Mouse (Mus musculus): Measurements from ENCODE around the gene Psd. TPM values are rescaled to one million over a fixed set of nuclear protein-coding genes. Genes with fewer than 3 reads are reported as not detected.

The Psd gene
- total and polyA plus RNA-seq, 3 experiments = 0.60 to 1.6 (median 0.80) TPM

GRCm38 (mm10) chr19:46316846-46317545, 10.0 kb downstream of the Psd start:
- peaks cover 27% of the 10 kb centered on the region for H3K27me3 ChIP-seq (ENCODE audit: control insufficient read depth, insufficient read depth, low read length)
- H3K4me1 ChIP-seq (ENCODE audit: control insufficient read depth, insufficient read depth, low read length) = peaks cover 2% of the 10 kb centered on the region; the same call in 1 of the 2 replicates
- DNase-seq = peak in 1 of 2 experiments; percentile 2
- H3K36me3 ChIP-seq (ENCODE audit: control insufficient read depth, insufficient read depth, low read length) = no peaks in the 10 kb centered on the region
- no peak overlapping the region for H3K4me3 ChIP-seq
- no peak overlapping the region for H3K27ac ChIP-seq
- WGBS = 36% methylated on average over 15 of the region's 15 CpGs
- 0 out of 2 replicates have a peak overlapping the region, but pooled peaks have one; percentile 10 for H3K9ac ChIP-seq (ENCODE audit: low read depth, low read length)
- no peak for TF ChIP-seq POLR2A (IDR thresholded peaks at IDR 0.05; ENCODE audit: insufficient read depth, low read depth, low read length)
- no peak for TF ChIP-seq EP300 (IDR thresholded peaks at IDR 0.05; ENCODE audit: insufficient read depth, low read depth, low read length)
- no peak for TF ChIP-seq CTCF (IDR thresholded peaks at IDR 0.05)
- no peaks in the 10 kb centered on the region for H3K79me2 ChIP-seq (replicated peaks; ENCODE audit: control insufficient read depth, insufficient read depth, low read length)
- intact Hi-C loops (cut with DNase I) = no loop called here

- Histone ChIP-seq H3K27ac (no peak overlapping the region), H3K4me1 (ENCODE audit: control insufficient read depth, insufficient read depth, low read length) (peaks cover 2% of the 10 kb centered on the region; the same call in 1 of the 2 replicates)
- DNase-seq = no peak
Observed at GRCm38 (mm10) chr19:46315752-46316610, 11.0 kb downstream of the Psd start.

GRCm38 (mm10) chr19:46314872-46315742, 11.8 kb downstream of the Psd start:
- Histone ChIP-seq H3K4me3 (no peak overlapping the region), H3K27ac (no peak overlapping the region), H3K4me1 (ENCODE audit: control insufficient read depth, insufficient read depth, low read length) (peaks cover 2% of the 10 kb centered on the region; the same call in 1 of the 2 replicates), H3K27me3 (ENCODE audit: control insufficient read depth, insufficient read depth, low read length) (peaks cover 26% of the 10 kb centered on the region), H3K9ac (ENCODE audit: low read depth, low read length) (no peak overlapping the region), H3K79me2 (replicated peaks; ENCODE audit: control insufficient read depth, insufficient read depth, low read length) (no peaks in the 10 kb centered on the region), H3K36me3 (ENCODE audit: control insufficient read depth, insufficient read depth, low read length) (no peaks in the 10 kb centered on the region)
- no peak for DNase-seq
- intact Hi-C loops (cut with DNase I) = no loop called here
- TF ChIP-seq CTCF (IDR thresholded peaks at IDR 0.05) (no peak), EP300 (IDR thresholded peaks at IDR 0.05; ENCODE audit: insufficient read depth, low read depth, low read length) (no peak), POLR2A (IDR thresholded peaks at IDR 0.05; ENCODE audit: insufficient read depth, low read depth, low read length) (no peak)
- whole genome bisulfite sequencing = 29% methylated on average over 14 of the region's 14 CpGs

More at GRCm38 (mm10) chr19:46315752-46316610, 11.0 kb downstream of the Psd start:
- H3K79me2 ChIP-seq (replicated peaks; ENCODE audit: control insufficient read depth, insufficient read depth, low read length) = no peaks in the 10 kb centered on the region
- H3K36me3 ChIP-seq (ENCODE audit: control insufficient read depth, insufficient read depth, low read length) = no peaks in the 10 kb centered on the region
- intact Hi-C loops (cut with DNase I) = no loop called here
- WGBS = 57% methylated on average over 12 of the region's 12 CpGs
- H3K4me3 ChIP-seq = no peak overlapping the region
- TF ChIP-seq EP300 (IDR thresholded peaks at IDR 0.05; ENCODE audit: insufficient read depth, low read depth, low read length) (no peak), CTCF (IDR thresholded peaks at IDR 0.05) (no peak), POLR2A (IDR thresholded peaks at IDR 0.05; ENCODE audit: insufficient read depth, low read depth, low read length) (no peak)
- H3K9ac ChIP-seq (ENCODE audit: low read depth, low read length) = no peak overlapping the region
- peaks cover 26% of the 10 kb centered on the region for H3K27me3 ChIP-seq (ENCODE audit: control insufficient read depth, insufficient read depth, low read length)

GRCm38 (mm10) chr19:46314151-46314601, 12.8 kb downstream of the Psd start:
- peaks cover 2% of the 10 kb centered on the region; the same call in 1 of the 2 replicates for H3K4me1 ChIP-seq (ENCODE audit: control insufficient read depth, insufficient read depth, low read length)
- peaks cover 23% of the 10 kb centered on the region for H3K27me3 ChIP-seq (ENCODE audit: control insufficient read depth, insufficient read depth, low read length)
- peak in 1 of 2 experiments; percentile 5 for DNase-seq

GRCm38 (mm10) chr19:46313591-46313990, 13.4 kb downstream of the Psd start:
- no peak overlapping the region for H3K4me3 ChIP-seq
- no peak for TF ChIP-seq CTCF (IDR thresholded peaks at IDR 0.05)
- no peak for TF ChIP-seq EP300 (IDR thresholded peaks at IDR 0.05; ENCODE audit: insufficient read depth, low read depth, low read length)
- no peak for TF ChIP-seq POLR2A (IDR thresholded peaks at IDR 0.05; ENCODE audit: insufficient read depth, low read depth, low read length)
- 83% methylated on average over 6 of the region's 6 CpGs for whole genome bisulfite sequencing
- H3K9ac ChIP-seq (ENCODE audit: low read depth, low read length) = no peak overlapping the region
- intact Hi-C loops (cut with DNase I) = no loop called here
- DNase-seq = no peak
- H3K36me3 ChIP-seq (ENCODE audit: control insufficient read depth, insufficient read depth, low read length) = no peaks in the 10 kb centered on the region
- peaks cover 2% of the 10 kb centered on the region; the same call in 1 of the 2 replicates for H3K4me1 ChIP-seq (ENCODE audit: control insufficient read depth, insufficient read depth, low read length)
- peaks cover 22% of the 10 kb centered on the region for H3K27me3 ChIP-seq (ENCODE audit: control insufficient read depth, insufficient read depth, low read length)
- no peak overlapping the region for H3K27ac ChIP-seq
- no peaks in the 10 kb centered on the region for H3K79me2 ChIP-seq (replicated peaks; ENCODE audit: control insufficient read depth, insufficient read depth, low read length)

More at GRCm38 (mm10) chr19:46314151-46314601, 12.8 kb downstream of the Psd start:
- Histone ChIP-seq H3K79me2 (replicated peaks; ENCODE audit: control insufficient read depth, insufficient read depth, low read length) (no peaks in the 10 kb centered on the region), H3K4me3 (no peak overlapping the region), H3K27ac (no peak overlapping the region), H3K36me3 (ENCODE audit: control insufficient read depth, insufficient read depth, low read length) (no peaks in the 10 kb centered on the region), H3K9ac (ENCODE audit: low read depth, low read length) (no peak overlapping the region)
- intact Hi-C loops (cut with DNase I) = no loop called here
- WGBS = 20% methylated on average over 18 of the region's 18 CpGs
- TF ChIP-seq POLR2A (IDR thresholded peaks at IDR 0.05; ENCODE audit: insufficient read depth, low read depth, low read length) (no peak), EP300 (IDR thresholded peaks at IDR 0.05; ENCODE audit: insufficient read depth, low read depth, low read length) (no peak), CTCF (IDR thresholded peaks at IDR 0.05) (no peak)

Data from heart, adult 2 months (tissue).